Mouse (Mus musculus) ovary, postnatal 14 days (tissue): Measurements from ENCODE around the gene Olfr202.
"Not testable (repeated sequence)": the region's sequence is repeated elsewhere in the genome, so short reads cannot be mapped to it uniquely, and the experiment has no call there.

Source experiments
- DNase-seq: peaks from one replicate; pipeline ENCODE4 v3.0.0; 2022; ENCODE audit warnings: low spot score

Gene Olfr202

GRCm38 (mm10) chr16:59286693-59287092, at the start of gene Olfr202:
Gene Olfr202 (minus strand): TSS chr16:59286793.
- DNase-seq: no peak

DNA sequence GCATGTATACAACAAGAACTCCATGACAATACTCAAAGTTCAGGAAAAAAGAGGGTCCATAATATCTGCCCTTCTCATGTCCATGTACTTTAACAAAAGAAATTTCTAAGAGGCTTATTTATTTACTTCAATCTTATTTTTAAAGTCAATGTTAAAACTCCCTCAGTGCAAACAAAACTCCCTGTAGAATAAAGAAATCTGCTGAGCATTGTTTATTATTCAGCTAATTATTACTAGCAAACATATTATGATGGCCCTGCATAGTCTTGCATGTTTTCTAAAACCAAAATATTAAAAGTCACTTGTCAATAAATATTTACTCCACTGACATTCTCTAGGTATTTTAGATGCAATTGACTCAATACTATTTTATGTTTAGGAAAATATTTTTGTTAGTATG, 44.4 kb upstream of the Olfr202 start, which contains the start of gene Olfr205:
TSS of gene Olfr205 (minus strand) at position 101 of the 400 bp plus-strand sequence.
- DNase-seq: no peak

- DNase-seq: not testable (repeated sequence)
Observed at GRCm38 (mm10) chr16:59323262-59323661, 36.7 kb upstream of the Olfr202 start.

GRCm38 (mm10) chr16:59318148-59318547, 31.6 kb upstream of the Olfr202 start, which contains the start of gene Olfr204:
Gene Olfr204 (minus strand): TSS chr16:59318248.
- DNase-seq: no peak

- DNase-seq: no peak
Observed at GRCm38 (mm10) chr16:59298581-59298980, 12.0 kb upstream of the Olfr202 start, which contains the start of gene Olfr203. Gene Olfr203 (plus strand): TSS chr16:59298881.

GRCm38 (mm10) chr16:59287576-59287975, 983 bp upstream of the Olfr202 start:
- DNase-seq: not testable (repeated sequence)

DNA sequence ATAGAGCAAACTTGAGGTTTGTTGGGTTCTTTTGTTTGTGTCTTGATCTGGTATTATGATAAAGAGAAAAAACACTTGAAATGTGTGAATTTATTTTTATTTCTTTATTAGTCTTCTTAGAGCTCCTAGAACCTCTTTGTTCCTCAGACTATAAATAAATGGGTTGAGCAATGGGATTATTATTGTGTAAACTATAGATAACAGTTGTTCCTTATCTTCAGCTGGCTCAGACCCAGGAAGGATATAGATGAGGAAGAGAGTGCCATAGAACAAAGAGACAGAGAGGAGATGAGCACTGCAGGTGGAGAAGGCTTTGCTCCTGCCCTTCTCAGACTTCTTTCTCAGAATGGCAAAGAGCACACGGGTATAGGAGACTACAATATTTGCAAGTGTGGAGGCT, 3.1 kb downstream of the Olfr202 start:
- DNase-seq: no peak

- DNase-seq: no peak
Observed at GRCm38 (mm10) chr16:59280542-59280941, 6.1 kb downstream of the Olfr202 start.

GRCm38 (mm10) chr16:59272532-59272931, 14.1 kb downstream of the Olfr202 start, which contains the start of gene Olfr201:
Gene Olfr201 (minus strand): TSS chr16:59272632.
- DNase-seq: not testable (repeated sequence)

DNA sequence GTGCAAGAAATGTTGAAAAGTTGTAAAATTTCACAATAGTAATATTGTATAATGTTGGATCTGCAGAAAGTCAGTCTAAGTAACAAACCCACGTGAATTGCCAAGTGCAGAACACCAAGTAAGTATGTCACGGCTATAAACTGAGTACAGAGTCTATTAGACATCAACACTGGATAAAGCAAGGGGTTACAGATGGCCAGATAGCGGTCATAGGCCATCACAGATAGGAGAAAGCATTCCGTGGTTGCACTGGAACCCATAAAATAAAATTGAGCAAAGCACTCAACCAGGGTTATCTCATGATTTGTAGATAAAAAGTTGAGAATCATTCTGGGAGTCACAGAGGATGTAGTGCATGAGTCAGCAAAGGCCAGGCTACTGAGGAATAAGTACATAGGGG, 17.5 kb downstream of the Olfr202 start:
- DNase-seq: not testable (repeated sequence)

DNA sequence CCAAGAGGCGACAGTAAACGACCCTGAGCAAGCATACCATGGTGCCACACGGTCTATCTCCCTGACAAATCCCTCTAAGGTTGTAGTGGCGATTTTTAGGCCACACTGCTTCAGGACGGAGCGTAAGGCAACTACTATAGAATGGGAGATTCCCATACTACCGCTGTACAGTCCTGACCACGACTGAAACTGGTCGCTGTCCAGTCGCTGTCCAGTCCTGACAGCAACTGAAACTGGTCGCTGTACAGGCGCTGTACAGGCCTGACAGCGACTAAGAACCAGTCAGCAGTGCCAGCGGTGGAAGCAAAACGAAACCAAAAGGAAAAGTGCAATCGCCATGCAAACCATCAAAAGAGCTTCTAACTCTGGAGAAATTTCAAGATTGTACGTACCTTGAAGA, 36.9 kb downstream of the Olfr202 start:
- DNase-seq: no peak
